Mouse (Mus musculus) T-helper 1 cell (primary cell): ENCODE data around the gene Rara.

ENCODE experiments used
- in situ Hi-C: fragments of 300-600 bp; cut with MboI, MseI; formaldehyde crosslinking; loops from one replicate; pipeline ENCODE4 v1.15.1; 2025; ENCODE audit warnings: high pct_unique_total_duplicates

Rara gene

GRCm38 (mm10) chr11:98937914-98938694 lies 10.5 kb downstream of the Rara start:
- in situ Hi-C loops, result loop anchor here (5.0 kb wide), 1 partner anchor 34 kb away; no protein-coding TSS in a partner anchor

DNA sequence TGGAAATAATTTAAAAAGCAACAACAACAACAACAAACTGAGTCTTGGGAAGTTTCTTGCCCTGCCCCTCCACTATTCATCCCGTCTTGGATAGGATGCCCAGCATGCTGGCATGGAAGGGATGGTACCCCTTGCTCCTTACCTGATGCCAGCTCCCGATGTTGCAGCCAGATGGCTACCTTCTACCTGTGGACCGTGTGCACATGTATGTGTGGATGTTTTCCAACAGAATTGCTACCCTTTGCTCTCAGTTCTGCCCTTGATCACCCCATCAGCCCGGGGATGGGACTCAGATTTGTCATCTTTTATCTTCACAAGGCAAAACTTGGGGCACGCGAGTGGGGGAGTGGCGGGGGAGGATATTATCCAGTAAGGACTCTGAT lies 11.1 kb downstream of the Rara start:
- in situ Hi-C loops, result loop anchor here (5.0 kb wide), 1 partner anchor 34 kb away; no protein-coding TSS in a partner anchor

DNA sequence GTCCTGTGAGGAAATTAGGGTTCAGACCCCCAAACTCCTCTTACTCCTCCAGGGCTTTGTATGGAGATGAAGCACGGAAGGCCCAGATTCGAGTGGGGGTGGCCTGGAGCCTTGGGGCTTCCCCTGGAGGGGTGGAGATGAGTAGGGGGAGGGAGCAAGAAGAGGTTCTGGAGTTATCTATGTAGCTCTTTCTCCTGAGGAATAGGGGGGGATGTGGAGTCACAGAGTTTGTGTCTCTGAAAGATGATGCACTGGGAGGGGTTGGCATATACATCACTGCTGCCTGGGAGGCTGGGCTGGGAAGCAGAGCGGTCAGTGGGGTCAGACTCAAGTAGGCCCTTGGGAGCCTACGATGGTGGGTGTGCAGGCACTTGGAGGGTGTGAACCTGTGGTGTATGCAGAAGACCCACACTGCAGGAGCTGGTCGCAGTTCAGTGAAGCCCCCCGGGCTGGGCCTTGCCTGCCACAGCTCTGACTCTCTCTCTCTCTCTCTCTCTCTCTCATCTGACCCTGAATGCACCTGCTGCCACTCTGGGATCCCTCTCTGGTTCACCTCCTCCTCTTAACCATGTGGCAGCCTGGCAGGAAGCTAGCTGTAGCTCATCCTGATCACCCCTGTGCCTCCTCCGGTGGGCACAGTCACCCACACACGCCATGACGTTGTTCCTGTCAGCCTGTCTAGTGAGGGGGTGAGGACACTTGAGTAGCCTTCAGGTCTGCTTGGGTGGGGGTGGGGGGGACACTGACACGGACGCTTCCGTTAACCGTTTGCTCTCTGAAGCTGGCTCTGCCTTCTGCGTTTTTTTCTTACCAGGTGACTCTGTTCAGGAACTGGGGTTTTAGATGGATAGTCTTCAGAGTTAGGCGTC lies 11.7 kb downstream of the Rara start:
- in situ Hi-C loops, result loop anchor here (5.0 kb wide), 1 partner anchor 33 kb away; no protein-coding TSS in a partner anchor

DNA sequence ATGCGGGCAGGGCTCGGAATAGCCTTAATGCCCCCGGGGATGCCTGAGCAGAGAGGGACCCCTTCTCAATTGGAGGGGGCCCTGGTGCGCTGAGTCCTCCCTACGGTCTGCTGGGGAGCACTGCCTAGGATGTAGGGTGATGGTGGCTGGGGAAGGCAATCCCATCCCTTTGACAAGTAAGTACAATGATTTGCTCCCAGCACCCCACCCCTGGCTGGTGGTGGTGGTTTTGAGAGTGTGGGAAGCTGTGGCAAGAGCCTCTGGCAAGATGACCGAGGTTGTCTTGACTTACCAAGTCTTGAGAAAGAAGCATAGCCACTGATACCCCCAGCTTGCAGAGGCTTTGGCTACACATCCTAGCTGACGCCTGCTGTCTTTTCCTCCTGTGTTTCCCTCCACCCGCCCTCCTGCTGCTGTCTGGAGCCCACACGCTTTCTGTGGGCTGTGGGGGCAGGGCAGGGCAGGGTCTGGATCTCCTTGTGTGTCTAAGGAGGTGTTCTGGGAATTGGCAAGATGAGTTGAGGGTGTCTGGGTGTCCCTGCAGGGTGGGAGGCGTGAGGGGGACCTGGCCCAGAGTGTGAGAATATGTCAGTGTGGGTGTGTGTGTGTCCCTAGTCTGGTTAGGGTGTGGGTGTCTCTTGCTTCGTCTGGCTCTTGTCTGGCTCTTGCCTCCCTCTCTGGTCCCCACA lies 12.5 kb downstream of the Rara start:
- in situ Hi-C loops, result loop anchor here (5.0 to 10.0 kb wide), 2 partner anchors 32 to 915 kb away; partner anchors contain the start of genes Cacnb1 and Rpl19

DNA sequence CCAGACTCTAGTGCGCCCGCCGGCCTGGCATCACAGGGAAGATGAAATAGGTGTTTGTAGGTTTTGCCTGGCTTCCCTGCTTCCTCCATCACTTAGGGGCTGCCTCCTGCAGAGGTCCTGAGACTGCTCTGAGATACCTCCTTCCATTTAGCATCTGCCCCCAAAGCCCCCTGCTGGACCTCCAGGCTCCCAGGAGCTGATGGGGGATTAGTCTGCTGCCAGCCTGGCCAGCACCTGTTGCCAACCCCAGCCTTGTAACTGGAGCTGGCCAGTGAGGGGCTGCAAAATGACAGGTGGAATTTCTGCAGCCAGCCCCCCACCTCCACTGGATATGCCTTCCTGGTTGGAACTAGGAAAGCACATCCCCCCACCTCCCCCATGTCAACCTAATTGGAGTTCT lies 13.2 kb downstream of the Rara start:
- in situ Hi-C loops, result loop anchor here (10.0 kb wide), 1 partner anchor 916 kb away; the partner anchor contains the start of genes Cacnb1 and Rpl19

GRCm38 (mm10) chr11:98941341-98941825 lies 13.8 kb downstream of the Rara start:
- in situ Hi-C loops, result loop anchor here (10.0 kb wide), 1 partner anchor 917 kb away; the partner anchor contains the start of genes Cacnb1 and Rpl19

- in situ Hi-C loops, result loop anchor here (10.0 kb wide), 1 partner anchor 917 kb away; the partner anchor contains the start of genes Cacnb1 and Rpl19
These were observed 14.4 kb downstream of the Rara start for GRCm38 (mm10) chr11:98941826-98942550.

DNA sequence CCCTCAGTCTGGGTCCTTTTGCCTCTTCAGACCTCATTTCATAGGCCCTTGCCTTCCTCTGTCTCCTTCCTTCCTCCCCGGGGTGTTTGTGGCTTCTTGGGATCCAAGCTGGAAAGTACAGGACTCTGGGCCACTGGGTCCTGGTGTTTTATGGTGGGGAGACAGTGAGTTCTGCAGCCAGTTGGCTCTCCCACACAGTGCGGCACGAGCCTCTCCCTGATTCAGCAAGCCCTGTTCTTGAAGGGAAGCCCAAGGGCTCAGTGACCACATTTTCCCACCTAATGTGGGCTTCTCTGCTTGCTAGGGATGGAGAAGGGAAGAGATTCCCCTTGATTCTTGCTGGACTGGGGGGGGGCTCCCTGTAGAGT lies 14.9 kb downstream of the Rara start:
- in situ Hi-C loops, result loop anchor here (10.0 kb wide), 1 partner anchor 918 kb away; the partner anchor contains the start of genes Cacnb1 and Rpl19

GRCm38 (mm10) chr11:98942923-98943641 lies 15.5 kb downstream of the Rara start:
- in situ Hi-C loops, result loop anchor here (10.0 kb wide), 1 partner anchor 918 kb away; the partner anchor contains the start of genes Cacnb1 and Rpl19

- in situ Hi-C loops, result loop anchor here (10.0 kb wide), 1 partner anchor 919 kb away; the partner anchor contains the start of genes Cacnb1 and Rpl19
These were observed 16.3 kb downstream of the Rara start for GRCm38 (mm10) chr11:98943741-98944461.

- in situ Hi-C loops, result loop anchor here (10.0 kb wide), 1 partner anchor 920 kb away; the partner anchor contains the start of genes Cacnb1 and Rpl19
These were observed 17.4 kb downstream of the Rara start for GRCm38 (mm10) chr11:98944897-98945604.

- in situ Hi-C loops, result loop anchor here (10.0 kb wide), 1 partner anchor 921 kb away; the partner anchor contains the start of genes Cacnb1 and Rpl19
These were observed 18.0 kb downstream of the Rara start for GRCm38 (mm10) chr11:98945605-98945977.

GRCm38 (mm10) chr11:98947969-98948569 lies 20.5 kb downstream of the Rara start:
- in situ Hi-C loops, result loop anchor here (10.0 kb wide), 1 partner anchor 923 kb away; the partner anchor contains the start of genes Cacnb1 and Rpl19

GRCm38 (mm10) chr11:98949242-98949957 lies 21.8 kb downstream of the Rara start:
- in situ Hi-C loops, result loop anchor here (10.0 kb wide), 1 partner anchor 925 kb away; the partner anchor contains the start of genes Cacnb1 and Rpl19

GRCm38 (mm10) chr11:98949958-98950460 lies 22.4 kb downstream of the Rara start:
- in situ Hi-C loops, result loop anchor here (10.0 kb wide), 2 partner anchors 925 to 1825 kb away; partner anchors contain the start of genes Cacnb1 and Rpl19

DNA sequence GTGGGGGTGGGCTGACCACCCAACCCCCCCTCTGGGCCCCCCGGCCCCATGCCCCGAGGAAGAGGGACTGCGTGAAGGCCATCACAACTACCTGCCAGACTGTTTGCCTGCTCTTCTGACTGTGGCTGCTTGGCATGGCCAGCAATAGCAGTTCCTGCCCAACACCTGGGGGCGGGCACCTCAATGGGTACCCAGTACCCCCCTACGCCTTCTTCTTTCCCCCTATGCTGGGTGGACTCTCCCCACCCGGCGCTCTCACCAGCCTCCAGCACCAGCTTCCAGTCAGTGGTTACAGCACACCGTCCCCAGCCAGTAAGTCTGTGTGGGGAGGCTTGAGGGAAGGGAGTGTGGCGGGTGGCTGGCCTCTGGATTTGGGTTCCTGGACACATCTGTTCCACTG lies 22.9 kb downstream of the Rara start:
- in situ Hi-C loops, result loop anchor here (10.0 kb wide), 1 partner anchor 1826 kb away; no protein-coding TSS in a partner anchor
